Mouse (Mus musculus) urinary bladder, postnatal 25 days (tissue): ENCODE measurements at regions not wholly inside any gene's neighbourhood (a gene's known extent, or its start where the extent isn't known, plus 50 kb on each side); places are given as distances from the start of the nearest gene placed in this dataset.

Experiments used
- DNase-seq: peaks from one replicate; pipeline ENCODE4 v3.0.0; 2022; ENCODE audit warnings: low spot score

DNA sequence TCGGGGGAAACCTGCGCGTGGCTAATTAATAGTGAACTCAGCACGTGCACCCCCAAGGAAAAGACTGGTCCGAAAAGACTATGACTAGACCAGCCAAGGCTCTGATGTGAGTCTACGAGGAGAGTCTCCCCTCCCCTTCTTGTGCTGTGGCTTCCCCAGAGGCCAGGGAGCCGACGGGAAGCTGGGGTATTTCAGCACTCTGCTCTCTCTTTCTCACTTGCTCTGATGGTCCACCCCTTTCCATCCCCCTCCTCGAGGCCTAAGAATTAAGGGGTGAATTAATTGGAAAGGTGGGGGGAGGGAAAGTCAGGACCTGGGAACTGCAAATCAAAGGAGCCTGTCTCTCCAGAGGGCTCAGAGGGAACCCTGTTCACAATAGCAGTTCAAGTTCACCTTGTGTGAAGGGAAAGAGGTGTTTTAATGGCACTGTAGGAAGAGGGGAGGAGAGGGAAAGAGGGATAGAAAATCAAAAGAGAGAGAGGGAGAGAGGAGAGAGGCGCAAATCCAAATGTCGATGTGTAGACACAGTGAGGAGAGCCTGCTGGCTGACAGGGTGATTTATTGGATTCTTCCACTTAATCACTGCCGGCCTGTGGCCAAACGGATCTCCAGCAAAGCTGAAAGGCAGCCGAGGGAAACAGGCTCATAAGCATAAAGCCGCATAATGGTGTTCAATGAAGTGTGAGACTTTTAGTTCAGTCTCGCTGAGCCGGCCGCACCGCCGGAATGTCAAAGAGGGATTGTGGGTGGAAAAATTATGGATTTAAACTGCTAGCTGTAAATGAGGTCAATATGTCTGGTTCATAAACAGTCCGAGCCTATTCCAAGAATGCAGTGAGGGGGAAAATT lies 292.6 kb upstream of the Tle4 start:
- DNase-seq, result no peak

DNA sequence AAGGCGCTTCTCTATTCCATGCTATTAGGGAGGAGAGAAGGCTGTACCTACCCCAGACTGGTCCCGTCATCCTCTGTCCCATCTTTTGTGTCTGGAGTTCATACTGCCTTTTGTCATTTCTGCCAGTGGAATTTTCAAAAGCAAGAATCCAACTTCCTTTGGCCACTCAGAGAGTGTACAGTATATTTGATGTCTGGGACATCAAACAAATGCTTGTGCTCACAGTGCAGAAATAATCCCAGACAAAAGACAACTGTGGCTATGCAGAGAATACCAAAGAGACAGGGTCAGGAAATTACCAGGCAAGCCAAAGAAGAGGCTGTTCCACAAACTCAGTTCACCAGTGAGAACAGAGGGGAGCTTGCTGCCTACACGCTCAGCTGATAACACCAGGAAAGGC lies 291.9 kb upstream of the Tle4 start:
- no peak for DNase-seq

DNA sequence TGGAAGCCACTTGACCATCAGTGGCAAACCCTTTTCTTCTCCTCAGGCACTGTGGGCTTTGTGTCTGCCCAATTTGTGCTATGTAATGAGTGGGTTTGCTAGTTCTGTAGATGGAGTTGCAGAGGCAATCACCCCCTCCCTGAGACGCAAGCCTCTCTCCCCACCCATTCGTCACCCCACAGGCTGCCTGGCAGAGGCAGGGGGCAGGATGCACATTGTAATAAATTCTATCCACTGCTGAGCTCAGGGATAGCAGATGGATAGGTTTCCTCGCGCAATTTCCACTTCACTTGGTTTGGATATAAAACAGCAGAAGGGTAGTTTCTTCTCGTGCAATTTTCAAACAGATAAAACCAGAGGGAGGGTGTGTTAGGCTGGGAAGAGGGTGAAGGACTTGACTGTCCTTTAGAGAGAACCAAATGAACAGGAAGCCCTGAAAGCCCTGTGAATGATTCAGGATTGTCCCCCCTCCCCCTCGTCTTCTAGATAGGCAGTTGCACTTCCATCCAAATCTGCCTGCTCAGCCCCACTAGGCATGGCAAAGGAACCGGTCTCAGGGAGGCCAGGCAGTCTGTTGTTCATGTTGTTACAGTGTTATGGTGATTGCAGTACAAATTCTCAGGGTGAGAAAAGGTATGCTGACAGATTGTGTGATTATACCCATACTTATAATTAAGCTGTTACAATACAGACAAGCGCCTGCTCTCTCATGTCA lies 286.0 kb upstream of the Tle4 start:
- no peak for DNase-seq

DNA sequence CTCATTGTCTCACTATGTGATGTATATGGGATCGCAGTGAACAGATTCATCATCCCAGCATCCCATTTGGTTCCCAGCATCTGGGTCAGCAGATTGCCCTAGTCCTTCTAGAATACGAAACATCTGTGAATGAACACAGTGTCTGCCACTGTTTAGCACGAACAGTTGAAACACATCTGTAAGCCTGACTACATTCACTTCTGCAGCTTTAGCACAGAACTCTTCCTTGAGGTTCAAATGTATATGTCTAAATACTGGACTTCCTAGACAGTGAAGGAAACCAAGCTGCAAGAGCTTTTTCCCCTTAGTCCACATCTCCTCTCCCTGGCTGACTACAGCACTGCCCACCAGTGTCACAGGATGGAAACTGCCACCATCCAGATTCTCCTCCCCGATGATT lies 283.0 kb upstream of the Tle4 start:
- DNase-seq, result no peak

DNA sequence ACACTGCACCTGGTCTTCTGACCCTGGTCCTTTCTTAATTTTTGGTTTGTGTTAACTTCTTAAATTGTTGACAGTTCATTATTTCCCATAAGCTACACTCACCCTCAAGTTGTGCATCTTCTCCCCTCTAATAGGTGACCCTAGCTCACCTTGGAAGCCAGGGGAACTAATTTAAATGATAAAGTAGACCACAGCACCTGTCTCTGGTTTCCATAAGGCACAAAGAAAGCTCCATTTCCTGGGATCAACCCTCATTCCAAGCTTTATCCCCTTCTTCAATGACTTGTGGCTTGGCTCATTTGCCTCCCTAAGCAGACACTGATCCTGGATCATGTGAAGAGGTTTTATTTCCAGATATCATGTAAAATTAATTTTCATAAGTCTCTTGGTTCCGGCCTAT lies 276.1 kb upstream of the Tle4 start:
- no peak for DNase-seq

DNA sequence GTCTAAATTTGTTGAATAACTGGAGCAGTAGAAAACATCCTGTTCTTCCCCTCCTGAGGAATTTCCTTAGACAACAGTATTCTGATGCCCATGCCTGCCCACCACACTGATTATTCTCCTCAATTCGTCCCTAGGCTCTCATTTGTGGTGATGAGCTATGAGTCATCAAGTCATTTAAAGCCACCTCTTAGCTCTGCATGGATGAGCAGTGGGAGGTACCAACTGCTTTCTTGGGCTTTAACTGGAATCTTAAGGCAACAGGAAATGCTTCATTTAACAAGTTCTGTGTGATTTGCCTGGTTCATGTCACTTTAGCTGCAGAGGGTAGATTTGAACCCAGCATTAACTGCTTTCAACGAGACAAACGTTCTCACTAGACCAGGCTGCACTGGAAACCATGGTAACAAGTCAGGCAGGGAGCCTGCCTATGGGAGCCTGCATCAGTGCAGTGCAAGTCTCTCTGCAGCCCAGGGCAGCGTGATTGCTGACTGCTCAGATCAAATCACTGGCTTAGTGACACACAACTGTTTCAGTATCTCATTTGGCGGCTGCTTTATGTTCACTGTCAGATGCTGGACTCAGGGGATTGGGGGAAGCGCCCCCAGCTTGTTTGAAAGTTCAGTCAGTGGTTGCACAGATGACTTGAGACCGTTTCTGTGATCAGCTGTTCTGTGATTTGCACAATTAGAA lies 273.5 kb upstream of the Tle4 start:
- DNase-seq, result no peak

DNA sequence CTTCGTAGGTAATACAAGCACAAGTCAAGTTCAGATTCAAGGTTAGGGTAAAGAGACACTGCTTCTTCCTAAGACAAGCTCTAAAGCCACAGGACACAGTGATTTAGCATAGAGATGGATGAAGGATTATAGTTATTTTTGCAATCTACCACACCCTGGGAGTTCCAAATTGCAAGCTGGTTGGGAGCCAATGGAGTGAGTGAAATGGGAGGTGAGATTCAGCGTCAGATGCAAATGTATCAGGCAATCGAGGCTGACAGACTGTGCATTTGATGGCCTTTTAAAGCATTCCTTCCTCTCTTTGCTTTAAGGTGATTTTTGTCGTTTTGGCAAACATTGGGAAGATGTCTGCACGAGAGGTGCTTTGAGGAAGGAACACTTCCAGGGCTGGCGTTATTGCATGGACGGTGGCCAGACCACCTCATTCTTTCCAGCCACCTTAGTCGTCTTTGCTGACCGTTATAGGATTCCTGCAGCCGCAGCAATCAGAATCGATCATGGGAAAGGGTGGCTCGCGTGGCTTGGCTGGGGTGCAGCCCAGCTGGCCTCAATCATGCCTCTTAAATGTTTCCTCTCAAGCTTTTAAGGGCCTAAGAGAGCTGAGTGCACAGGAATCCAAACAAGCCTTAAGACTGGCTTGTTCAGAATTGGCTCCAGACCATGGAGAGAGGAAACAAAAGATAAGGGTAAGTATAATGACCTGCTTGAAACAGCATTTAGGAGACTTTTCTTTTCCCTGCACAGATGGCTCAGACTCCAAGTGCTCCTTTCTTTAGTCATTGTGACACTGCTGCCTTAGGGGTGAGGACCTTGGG lies 265.0 kb upstream of the Tle4 start:
- DNase-seq, result no peak

DNA sequence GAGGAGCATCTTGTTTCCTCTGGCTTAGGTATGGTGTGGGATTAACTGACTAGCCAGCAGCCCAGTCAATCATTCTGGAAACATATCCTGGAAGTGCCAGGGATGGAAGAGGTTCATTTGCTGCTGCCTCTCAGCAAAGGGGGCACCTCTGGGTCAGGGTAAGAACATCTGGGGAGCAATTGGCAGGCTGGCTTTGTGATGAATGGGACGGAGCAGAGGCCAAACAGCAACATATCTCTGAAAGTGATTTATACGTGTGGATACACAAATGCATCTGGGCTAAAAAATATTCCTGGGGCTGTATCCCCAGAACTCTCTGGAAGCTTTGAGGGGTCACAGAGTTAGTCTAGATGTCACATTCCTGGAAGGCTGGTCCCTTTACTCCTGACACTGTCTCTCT lies 257.2 kb upstream of the Tle4 start:
- no peak for DNase-seq

DNA sequence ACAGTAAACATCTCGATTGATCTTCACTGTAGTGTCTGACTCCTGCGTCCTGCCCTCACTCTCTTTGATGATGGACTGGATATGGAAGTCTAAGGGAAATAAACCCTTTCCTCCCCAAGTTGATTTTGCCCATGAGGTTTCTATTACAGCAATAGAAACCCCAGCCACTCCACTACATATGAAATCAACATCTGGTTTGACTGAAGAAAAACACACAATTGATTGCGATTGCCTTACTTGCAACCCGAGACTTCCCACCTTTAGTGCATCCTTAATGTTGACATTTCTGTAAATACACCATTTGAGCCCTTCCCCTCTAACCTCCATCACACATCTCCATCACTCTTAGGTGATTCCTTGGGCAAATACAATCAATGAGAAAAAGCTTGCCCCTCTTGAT lies 255.6 kb upstream of the Tle4 start:
- DNase-seq, result no peak

DNA sequence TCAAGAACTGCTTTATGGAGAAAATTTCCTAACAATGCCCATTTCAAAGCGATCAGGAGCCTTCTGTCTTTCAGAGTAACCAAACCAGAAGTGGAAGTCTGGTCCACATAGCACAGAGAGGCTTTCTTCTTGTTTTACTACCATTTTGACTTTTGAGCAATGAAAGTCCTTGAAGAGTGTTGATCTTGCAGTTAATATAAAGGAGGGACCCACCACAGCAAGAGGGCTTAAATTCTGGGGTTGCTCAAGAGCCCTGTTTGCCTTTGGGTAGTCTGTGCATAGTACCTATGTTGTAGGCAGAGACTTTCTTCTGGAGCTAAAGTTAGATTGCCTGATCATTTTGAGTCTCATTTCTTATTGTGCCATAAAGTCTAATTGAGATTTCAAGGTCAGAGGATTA lies 251.7 kb upstream of the Tle4 start:
- DNase-seq, result no peak

DNA sequence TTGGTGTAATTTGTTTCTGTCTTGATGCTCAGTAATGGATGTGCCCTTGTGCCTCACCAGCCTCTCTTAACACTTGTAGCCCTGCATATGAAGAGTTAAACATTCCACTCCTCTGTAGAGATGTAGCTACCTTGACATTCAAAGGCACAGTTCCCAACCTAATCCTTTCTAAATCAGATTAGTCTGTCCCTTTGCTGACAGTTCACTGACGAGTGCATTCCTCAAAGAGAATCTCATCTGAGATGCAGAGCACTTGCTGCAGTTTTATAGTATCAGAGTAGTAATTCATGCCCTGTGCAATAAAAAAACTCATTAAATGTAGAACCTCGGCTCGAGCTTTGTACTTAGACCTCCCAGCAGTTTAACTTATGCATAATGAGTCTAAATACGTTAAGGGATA lies 249.3 kb upstream of the Tle4 start:
- no peak for DNase-seq

DNA sequence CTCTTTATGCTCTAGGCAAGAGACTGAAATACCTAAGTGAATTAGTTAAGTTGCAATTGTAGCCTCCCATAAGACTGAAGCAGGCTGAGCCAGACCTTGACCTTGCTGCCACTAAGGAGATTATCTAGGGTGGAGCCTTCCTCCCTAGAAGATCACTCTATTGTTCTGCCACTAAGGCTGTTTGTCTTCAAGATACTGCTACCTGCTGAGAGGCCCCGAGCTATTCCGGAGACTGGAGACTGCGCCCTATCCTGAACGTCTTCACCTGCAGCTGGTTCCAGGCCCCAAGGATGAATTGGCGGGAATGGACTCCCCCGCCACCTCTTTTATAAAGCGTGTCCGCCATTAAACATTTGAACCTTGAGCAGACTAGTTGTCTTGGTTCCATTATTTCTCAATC lies 237.8 kb upstream of the Tle4 start:
- DNase-seq, result no peak

DNA sequence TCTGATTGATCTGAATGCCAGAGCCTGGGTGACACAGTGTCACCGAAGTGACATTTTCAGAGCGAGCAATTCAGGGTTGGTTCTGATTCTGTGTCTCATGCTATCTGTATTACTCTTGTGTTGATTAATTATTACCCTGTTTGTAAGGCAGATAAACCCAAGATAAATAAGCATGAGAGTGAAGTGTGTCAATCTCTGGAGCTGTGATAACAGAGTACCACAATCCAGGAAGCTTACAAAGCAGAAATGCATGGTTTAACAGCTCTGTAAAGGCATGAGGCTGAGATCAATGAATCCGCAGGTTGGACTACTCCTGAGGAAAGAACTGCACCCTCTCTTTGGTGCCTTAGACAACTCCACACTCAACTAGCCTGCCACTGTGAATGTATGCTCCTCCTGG lies 218.5 kb upstream of the Tle4 start:
- DNase-seq, result no peak

DNA sequence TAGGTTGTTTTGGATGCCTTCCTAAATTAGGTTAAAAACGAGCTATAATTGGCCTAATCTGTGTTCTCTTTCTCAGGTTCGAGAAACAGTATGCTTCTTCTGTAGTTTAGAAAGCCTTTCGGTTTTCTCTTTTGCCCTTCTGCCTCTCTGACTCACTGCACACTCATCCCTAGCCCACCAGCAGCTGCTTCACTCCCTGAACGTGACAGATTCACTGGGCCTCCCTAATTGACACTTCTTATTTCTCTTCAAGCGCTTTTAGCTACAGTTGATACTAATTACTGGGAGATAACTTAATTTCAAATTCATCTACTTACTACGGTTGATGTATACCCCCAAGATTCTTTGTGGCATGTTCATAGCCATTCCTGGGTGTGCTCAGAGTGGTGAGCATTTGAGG lies 208.9 kb upstream of the Tle4 start:
- DNase-seq, result no peak

DNA sequence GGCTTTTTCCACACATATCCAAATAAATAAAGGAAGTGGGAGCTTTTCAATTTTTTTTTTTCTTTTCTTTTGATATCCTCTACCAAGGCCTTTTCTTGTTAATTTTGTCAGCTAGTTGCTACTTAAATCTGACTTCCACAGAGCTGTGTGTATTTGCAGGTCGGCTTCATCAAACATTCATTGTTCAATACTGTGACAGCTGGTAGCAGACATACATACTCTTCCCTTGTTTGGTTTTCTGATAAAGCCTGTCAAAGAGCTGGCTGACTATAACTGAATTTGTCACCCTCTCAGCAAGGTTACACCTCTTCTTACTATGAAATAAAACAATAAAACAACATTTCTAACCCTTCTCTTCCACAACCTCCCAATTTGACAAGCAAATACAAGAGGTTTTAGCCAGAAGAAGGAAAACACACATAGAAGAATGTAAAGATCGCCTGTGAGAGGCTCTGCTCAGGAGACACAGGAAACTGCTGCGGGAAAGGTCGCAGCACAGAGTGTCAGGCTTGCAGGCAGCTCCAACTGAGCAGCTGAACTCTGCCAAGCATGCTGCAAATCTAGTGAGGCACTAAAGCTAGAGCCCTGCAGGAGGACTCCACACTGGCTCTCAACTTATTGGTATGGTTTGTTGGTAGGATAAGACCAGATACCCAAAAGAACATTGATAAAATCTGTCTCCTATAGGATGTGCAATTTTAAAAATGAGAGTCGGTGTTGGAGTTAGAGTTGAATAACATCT lies 205.2 kb upstream of the Tle4 start:
- DNase-seq, result no peak

DNA sequence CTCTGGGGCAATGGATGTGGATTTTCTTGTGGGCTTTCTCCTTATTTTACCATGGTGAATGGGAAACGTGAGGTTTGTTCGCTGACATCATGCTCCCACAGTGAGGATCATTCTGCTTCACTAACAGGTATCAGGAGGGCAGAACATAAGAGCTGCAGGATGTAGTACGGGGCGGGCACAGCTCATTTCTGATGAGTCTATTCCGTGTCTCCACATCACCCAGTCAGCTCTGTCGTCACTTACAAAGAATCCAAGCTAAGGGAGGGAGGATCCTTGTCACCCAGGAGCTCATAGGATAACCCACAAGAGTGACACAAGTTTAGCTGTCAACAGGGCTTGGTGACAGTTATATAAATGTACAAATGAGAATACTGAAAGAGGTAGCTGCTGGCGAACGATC lies 203.8 kb upstream of the Tle4 start:
- no peak for DNase-seq

DNA sequence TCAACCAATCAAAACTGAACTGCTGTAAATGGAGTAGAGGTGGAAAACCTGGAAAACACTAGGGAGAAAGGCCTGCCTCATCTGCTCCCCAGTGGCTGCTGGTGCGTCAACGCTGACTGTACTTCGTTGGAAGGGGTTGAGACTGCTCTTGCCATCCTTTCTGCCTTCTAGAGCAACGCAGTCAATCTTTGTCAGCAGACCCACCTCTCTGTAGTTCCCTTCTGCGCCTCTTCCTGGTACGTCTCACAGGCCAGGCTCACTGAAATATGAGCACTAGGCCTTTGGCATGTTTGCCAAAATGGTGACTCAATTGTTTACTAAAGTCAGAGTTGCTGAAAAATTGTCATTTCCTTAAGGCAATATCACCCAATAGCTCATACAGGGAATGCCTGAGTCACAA lies 201.2 kb upstream of the Tle4 start:
- DNase-seq, result no peak

DNA sequence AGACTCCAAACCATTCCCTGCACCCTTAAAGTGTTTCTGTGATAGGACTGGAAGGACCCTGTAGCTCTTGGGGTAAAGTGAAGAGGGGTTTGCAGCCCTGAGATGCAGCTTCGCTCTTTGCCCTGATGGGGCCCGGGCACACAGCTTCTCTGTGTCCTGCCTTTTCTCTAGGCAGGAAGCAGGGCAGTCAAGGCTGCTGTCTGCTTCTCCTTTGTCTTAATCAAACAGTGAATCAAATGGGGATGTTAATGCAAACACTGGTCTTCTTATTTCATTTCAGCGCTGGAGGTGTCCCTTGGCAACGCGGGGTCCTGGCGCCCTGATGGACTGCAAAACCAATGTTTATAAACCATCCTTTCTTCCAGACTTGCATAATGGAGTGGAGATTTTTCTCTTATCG lies 200.6 kb upstream of the Tle4 start:
- DNase-seq, result no peak

DNA sequence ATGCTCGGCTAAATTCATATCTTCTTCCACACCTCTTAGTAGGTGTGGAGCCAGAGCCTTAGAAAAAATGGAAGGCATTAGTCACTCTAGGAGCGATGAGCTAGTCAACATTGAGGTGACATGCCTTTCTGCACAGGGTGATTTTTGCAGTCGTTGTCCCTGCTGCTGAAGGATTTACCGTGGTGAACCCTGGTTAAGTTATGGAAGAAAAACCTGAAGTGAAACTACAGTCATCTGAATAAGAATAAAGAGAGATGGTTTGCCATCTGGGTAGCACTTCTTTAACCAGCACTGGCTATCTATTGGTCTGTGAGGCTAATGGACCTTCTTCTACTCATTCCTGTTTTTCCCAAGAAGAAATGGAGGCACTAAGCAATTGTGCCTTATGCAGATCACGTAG lies 198.1 kb upstream of the Tle4 start:
- DNase-seq, result no peak

DNA sequence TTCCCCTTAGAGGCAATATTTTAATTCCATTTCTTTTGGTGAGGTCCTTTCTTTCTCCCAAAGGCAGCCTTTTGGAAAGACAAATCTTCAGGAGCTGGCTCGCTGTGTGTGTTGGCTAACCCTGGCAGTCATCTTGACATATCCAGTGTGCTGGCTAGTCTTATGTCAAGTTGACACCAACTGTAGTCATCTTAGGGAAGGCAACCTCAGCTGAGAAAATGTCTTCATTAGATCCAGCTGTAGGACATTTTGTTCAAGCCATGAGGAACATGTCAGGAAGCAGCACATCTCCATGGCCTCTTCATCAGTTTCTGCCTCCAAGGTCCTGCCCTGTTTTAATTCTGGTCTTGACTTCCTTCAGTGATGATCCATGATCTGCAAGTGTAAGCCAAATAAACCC lies 192.1 kb upstream of the Tle4 start:
- no peak for DNase-seq

DNA sequence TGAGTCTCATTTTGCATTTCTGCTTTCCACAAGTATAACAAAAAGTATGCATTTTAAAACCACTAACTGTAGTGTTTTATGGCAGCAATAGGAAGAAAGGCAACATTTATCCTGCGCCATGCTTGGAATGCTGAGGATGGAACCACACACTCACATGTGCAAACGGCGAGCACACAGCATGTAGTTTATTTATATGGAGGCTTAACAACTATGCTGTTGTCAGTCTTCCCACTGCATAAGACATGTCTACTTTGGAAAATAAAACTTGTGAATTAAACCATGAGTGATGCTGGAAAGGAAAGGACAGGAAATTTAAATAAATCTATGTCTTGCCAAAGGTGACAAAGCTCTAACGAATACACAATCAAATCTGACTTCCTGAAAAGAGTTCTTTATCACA lies 190.8 kb upstream of the Tle4 start:
- DNase-seq, result no peak

DNA sequence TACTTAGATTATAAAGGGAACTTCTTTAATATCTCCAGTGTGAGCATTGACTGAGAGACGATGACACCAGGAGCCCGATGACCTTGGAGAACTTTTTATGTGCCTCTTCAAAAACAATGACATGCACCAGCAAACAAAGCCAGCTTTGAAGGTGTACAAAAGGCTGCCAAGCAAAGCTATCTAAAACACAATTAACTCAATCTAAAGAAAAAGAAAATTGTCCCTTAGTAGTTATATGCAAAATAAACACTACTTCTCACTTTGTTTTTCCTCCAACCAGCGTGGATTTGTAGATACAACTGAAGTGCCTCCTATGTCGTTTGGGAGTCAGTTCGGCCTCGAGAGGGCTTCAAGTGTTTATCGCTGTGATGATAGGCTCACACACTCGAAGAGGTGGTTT lies 189.0 kb upstream of the Tle4 start:
- DNase-seq, result no peak
